In the genomic region with DNA sequence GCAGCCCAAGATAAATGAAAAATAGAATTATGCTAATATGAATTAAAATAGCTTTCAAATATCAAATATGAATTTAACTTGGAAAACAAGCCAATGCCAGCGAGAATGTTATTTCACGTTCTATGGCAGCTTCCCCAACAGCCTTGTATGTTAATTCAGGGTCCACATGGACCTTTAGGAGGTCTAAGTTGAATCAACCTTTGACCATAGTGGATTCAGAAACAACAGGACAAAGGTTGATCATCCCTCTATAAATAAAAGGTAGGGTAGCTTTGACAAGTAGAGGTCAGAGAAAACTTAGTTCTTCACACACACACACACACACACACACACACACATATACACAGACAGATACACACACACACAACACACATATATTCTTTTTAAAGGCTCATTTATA, we compare ENCODE assay signal across 23 mouse cellular contexts. TPM values are rescaled to one million over a fixed set of nuclear protein-coding genes. Genes with fewer than 3 reads are reported as not detected.
"Had no signal": no experiment of that assay in that cellular context is flagged by ENCODE, and none has a peak within 500 bp of the region (broad histone marks: within the 10 kb centered on the region; RNA-seq: fewer than 3 reads in every experiment).

No protein-coding gene starts in this region.

- H3K9me3 ChIP-seq: heart, embryonic 10.5 days; heart, embryonic 12.5 days; hindbrain, embryonic 13.5 days; hindbrain, embryonic 15.5 days; limb, embryonic 13.5 days; limb, embryonic 15.5 days; liver, embryonic 13.5 days; liver, embryonic 15.5 days had no signal

- H3K4me2 ChIP-seq: heart, embryonic 12.5 days; hindbrain, embryonic 13.5 days; hindbrain, embryonic 15.5 days; limb, embryonic 13.5 days; limb, embryonic 15.5 days; liver, embryonic 13.5 days; liver, embryonic 15.5 days had no signal

- H3K4me1 ChIP-seq: heart, embryonic 10.5 days; heart, embryonic 12.5 days; hindbrain, embryonic 13.5 days; hindbrain, embryonic 15.5 days; limb, embryonic 13.5 days; limb, embryonic 15.5 days; liver, embryonic 13.5 days had no signal

- H3K27ac ChIP-seq: gastrocnemius, adult 2 months; heart, embryonic 10.5 days; hindbrain, embryonic 13.5 days; hindbrain, embryonic 15.5 days; hindbrain, postnatal 0 days; limb, embryonic 13.5 days; limb, embryonic 15.5 days; liver, embryonic 13.5 days; liver, embryonic 15.5 days had no signal

- H3K36me3 ChIP-seq: heart, embryonic 10.5 days; heart, embryonic 12.5 days; hindbrain, embryonic 13.5 days; hindbrain, embryonic 15.5 days; limb, embryonic 13.5 days; limb, embryonic 15.5 days; liver, embryonic 13.5 days; liver, embryonic 15.5 days had no signal

- H3K4me3 ChIP-seq: gastrocnemius, adult 2 months; heart, embryonic 10.5 days; heart, embryonic 12.5 days; hindbrain, embryonic 13.5 days; hindbrain, embryonic 15.5 days; limb, embryonic 13.5 days; limb, embryonic 15.5 days; liver, embryonic 13.5 days; liver, embryonic 15.5 days had no signal

- ATAC-seq: forebrain, embryonic 16.5 days; hindbrain, postnatal 0 days had no signal

- DNase-seq: gastrocnemius, adult 2 months; gastrocnemius, postnatal 10 days; gastrocnemius, postnatal 25 days; heart, postnatal 10 days; layer of hippocampus, postnatal 36 days; left cerebral cortex, postnatal 4 days; liver, embryonic 13.5 days had no signal

- H3K9ac ChIP-seq: heart, embryonic 12.5 days; hindbrain, embryonic 13.5 days; hindbrain, embryonic 15.5 days; limb, embryonic 13.5 days; limb, embryonic 15.5 days; liver, embryonic 13.5 days; liver, embryonic 15.5 days had no signal

- H3K27me3 ChIP-seq: heart, embryonic 12.5 days; hindbrain, embryonic 13.5 days; hindbrain, embryonic 15.5 days; limb, embryonic 13.5 days; limb, embryonic 15.5 days; liver, embryonic 13.5 days; liver, embryonic 15.5 days had no signal

RNA-seq across cellular contexts. Expression of a gene that starts 5.8 kb away (rescaled TPM):
- polyA plus RNA-seq: forebrain, embryonic 16.5 days; heart, embryonic 10.5 days; heart, embryonic 12.5 days; heart, embryonic 14.5 days; heart, embryonic 16.5 days; hindbrain, embryonic 11.5 days; hindbrain, embryonic 13.5 days; hindbrain, embryonic 15.5 days; hindbrain, postnatal 0 days; intestine, embryonic 14.5 days; kidney, embryonic 14.5 days; kidney, embryonic 16.5 days; limb, embryonic 11.5 days; liver, embryonic 13.5 days; liver, embryonic 15.5 days had no signal

RNA-seq across cellular contexts. Expression of a gene that starts 22.8 kb away (rescaled TPM):
- polyA plus RNA-seq: forebrain, embryonic 16.5 days; heart, embryonic 14.5 days; hindbrain, embryonic 13.5 days; hindbrain, embryonic 15.5 days; hindbrain, postnatal 0 days; limb, embryonic 11.5 days; limb, embryonic 13.5 days; limb, embryonic 15.5 days had no signal

RNA-seq across cellular contexts. Expression of a gene that starts 52.9 kb away (rescaled TPM):
- polyA plus RNA-seq: forebrain, embryonic 16.5 days; heart, embryonic 12.5 days; heart, embryonic 14.5 days; heart, embryonic 16.5 days; hindbrain, embryonic 11.5 days; hindbrain, embryonic 13.5 days; hindbrain, embryonic 15.5 days; hindbrain, postnatal 0 days; kidney, embryonic 14.5 days; kidney, embryonic 16.5 days; limb, embryonic 11.5 days; limb, embryonic 13.5 days; limb, embryonic 15.5 days; liver, embryonic 15.5 days had no signal
